Mouse (Mus musculus): ENCODE results near the gene Pemt.

The Pemt gene

GRCm38 (mm10) chr11:60001231-60001980 lies 44.9 kb downstream of the Pemt start:
- DNase-seq (ENCODE audit: low read depth, low spot score), result peak; percentile 62

- DNase-seq (ENCODE audit: low read depth, low spot score), result no peak
These were observed 52.0 kb downstream of the Pemt start for GRCm38 (mm10) chr11:59994318-59994717.

GRCm38 (mm10) chr11:59991365-59991764 lies 54.9 kb downstream of the Pemt start:
- DNase-seq (ENCODE audit: low read depth, low spot score), result no peak

- DNase-seq (ENCODE audit: low read depth, low spot score), result no peak
These were observed 56.9 kb downstream of the Pemt start for GRCm38 (mm10) chr11:59989406-59989805.

GRCm38 (mm10) chr11:59977831-59978230 lies 68.5 kb downstream of the Pemt start:
- DNase-seq (ENCODE audit: low read depth, low spot score), result no peak

GRCm38 (mm10) chr11:59975241-59975640 lies 71.0 kb downstream of the Pemt start:
- no peak for DNase-seq (ENCODE audit: low read depth, low spot score)

- DNase-seq (ENCODE audit: low read depth, low spot score), result no peak
These were observed 72.9 kb downstream of the Pemt start for GRCm38 (mm10) chr11:59973389-59973788.

- no peak for DNase-seq (ENCODE audit: low read depth, low spot score)
These were observed 74.6 kb downstream of the Pemt start for GRCm38 (mm10) chr11:59971691-59972090.

GRCm38 (mm10) chr11:59970780-59971179 lies 75.5 kb downstream of the Pemt start:
- no peak for DNase-seq (ENCODE audit: low read depth, low spot score)

- no peak for DNase-seq (ENCODE audit: low read depth, low spot score)
These were observed 78.5 kb downstream of the Pemt start for GRCm38 (mm10) chr11:59967765-59968164.

- DNase-seq (ENCODE audit: low read depth, low spot score), result no peak
These were observed 80.2 kb downstream of the Pemt start for GRCm38 (mm10) chr11:59966102-59966483.

- DNase-seq (ENCODE audit: low read depth, low spot score), result peak; percentile 55
These were observed 80.8 kb downstream of the Pemt start for GRCm38 (mm10) chr11:59965227-59966101.

- DNase-seq (ENCODE audit: low read depth, low spot score), result peak; percentile 72
These were observed 81.5 kb downstream of the Pemt start, which contains the start of gene Rasd1 for GRCm38 (mm10) chr11:59964818-59965217. Gene Rasd1, minus strand, starts transcription at chr11:59964944.

GRCm38 (mm10) chr11:59964163-59964758 lies 82.0 kb downstream of the Pemt start:
- no peak for DNase-seq (ENCODE audit: low read depth, low spot score)

GRCm38 (mm10) chr11:59963364-59964162 lies 82.7 kb downstream of the Pemt start:
- DNase-seq (ENCODE audit: low read depth, low spot score), result peak; percentile 28

- no peak for DNase-seq (ENCODE audit: low read depth, low spot score)
These were observed 83.7 kb downstream of the Pemt start for GRCm38 (mm10) chr11:59962590-59962989.

- DNase-seq (ENCODE audit: low read depth, low spot score), result no peak
These were observed 84.9 kb downstream of the Pemt start for GRCm38 (mm10) chr11:59961338-59961875.

- no peak for DNase-seq (ENCODE audit: low read depth, low spot score)
These were observed 85.6 kb downstream of the Pemt start for GRCm38 (mm10) chr11:59960476-59961337.

GRCm38 (mm10) chr11:59959453-59959852 lies 86.8 kb downstream of the Pemt start:
- no peak for DNase-seq (ENCODE audit: low read depth, low spot score)

- no peak for DNase-seq (ENCODE audit: low read depth, low spot score)
These were observed 89.5 kb downstream of the Pemt start for GRCm38 (mm10) chr11:59956749-59957148.

All from ES-CJ7 (cell line).